Mouse (Mus musculus) large intestine, adult 2 months (tissue): ENCODE data around the gene Sh3gl1. TPM values are rescaled to one million over a fixed set of nuclear protein-coding genes. Genes with fewer than 3 reads are reported as not detected.

Source experiments
- DNase-seq: peaks from one replicate; pipeline ENCODE4 v3.0.0-alpha.2; 2012; ENCODE audit warnings: low read depth, low spot score
- whole genome bisulfite sequencing: fragments of 180-500 bp; shearing (Covaris S2); methylation state at CpG from one replicate; pipeline ENCODE4 v1.1.7; 2018; 5-methylcytosine and 5-hydroxymethylcytosine counted together
- polyA plus RNA-seq: library from polyadenylated mRNA; depleted of rRNA; stranded (reverse); fragments of >200 nt; gene quantifications from 2 replicates; pipeline ENCODE4 v1.2.3, GENCODE M21; 2012

The Sh3gl1 gene
- polyA plus RNA-seq, 1 experiment, result 56.9 TPM

DNA sequence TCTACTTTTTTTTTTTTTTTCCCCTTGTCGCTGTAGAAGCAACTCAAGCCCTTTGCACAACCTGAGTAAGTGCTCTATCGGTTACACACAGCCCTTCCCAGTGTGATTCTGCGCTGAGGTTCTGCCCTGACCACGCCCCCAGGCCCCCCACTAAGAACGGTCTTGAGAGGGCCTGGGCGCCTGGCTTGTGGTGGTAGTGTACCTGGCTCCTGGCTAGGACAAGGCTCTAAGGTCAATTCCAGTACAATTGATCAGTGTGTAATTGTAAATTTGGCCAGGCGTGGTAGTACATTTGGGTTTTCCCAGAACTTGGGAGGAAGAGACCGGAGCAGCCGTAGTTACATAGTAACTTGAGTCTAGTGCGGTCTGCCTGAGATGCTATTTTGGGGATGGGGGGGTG, 29.5 kb downstream of the Sh3gl1 start:
- 46% methylated on average over 10 of the region's 10 CpGs for WGBS
- no peak for DNase-seq

DNA sequence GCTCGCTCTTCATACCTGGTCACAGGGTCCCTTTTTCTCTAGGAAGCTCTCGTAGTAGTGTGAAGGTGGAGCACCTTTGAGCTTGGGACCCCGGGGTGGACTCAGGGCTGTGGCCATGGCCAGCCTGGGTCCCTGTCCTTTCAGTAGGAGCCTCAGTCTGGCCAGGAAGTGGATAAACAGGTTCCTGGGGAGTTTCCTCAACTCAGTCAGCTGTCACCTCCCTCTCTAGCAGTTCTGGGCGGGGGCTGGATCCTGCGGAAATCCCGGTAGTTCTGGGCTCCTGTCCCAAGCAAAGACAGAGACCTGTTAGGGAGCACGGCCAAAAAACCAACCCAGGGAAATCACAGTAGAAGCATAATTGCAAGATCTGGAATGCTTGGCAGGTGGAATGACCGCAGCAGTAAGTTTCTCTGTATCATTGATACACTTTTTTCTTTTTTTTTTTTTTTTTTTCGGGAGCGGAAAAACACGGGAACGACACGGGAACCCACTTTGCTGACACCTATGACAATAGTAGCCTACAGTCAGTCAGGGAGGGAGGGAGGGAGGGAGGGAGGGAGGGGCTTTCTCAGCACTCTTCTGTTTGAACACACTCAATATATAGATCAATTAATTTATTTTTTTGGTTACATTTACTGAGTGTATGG, 30.9 kb downstream of the Sh3gl1 start, which contains the start of the genes Stap2 and Mpnd:
Gene Stap2 (minus strand): TSS at position 170 of the 647 bp plus-strand sequence.
Gene Mpnd (plus strand): TSS at position 297 of the 647 bp plus-strand sequence.
- WGBS, result 19% methylated on average over 13 of the region's 13 CpGs
- DNase-seq, result peak; percentile 84

DNA sequence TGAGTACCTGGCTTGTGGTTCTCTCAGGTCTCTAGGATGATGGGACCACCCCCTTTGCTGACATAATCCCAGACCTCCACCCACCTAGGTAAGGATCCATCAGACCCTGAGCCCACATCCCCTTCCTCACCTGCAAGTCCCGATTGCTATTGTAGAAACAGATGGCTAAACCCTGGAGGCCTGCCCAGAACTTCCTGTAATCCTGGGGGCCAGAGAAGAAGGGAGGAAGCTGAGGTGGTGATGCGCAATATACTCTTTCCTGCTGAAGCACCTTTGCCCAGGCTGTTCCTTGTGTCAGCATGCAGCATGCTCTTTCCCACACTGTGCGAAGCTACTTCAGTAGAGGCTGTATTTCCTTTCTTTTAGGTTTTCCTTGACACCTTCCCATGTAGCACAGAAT, 33.4 kb downstream of the Sh3gl1 start:
- DNase-seq, result no peak
- WGBS, result 81% methylated on average over 3 of the region's 3 CpGs

DNA sequence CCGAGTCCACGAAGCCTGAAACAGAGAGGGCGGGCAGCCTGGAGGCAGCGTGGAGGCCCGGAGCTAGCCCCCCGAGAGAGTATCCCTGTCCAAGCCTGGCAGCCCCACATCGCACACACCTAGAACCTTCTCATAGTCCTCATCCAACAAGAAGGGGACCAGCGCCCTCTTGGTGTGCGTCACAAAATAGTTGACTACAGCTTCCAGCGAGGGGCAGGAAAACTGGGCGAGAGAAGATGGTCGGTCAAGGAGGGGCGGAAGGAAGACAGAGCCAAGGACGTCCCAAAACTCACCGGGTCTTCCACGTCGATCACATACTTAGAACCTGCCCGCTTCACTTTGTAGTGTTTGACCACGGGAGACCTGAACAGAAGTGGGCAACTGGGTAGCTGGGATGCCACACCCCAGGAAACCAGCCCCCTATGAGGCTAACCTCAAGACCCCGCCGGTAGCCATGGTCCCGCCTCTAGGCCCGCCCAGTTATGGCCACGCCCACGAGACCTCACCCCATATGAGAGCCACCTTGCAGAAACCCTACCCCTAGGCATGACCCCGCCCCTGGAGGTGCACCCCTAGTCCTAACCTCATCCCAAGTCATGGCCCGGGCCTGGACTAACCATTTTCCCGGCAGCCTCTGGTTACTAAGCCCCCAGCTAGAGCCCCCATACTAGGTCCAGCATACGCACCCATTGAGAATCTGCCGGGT, 36.5 kb downstream of the Sh3gl1 start:
- 60% methylated on average over 30 of the region's 30 CpGs for WGBS

DNA sequence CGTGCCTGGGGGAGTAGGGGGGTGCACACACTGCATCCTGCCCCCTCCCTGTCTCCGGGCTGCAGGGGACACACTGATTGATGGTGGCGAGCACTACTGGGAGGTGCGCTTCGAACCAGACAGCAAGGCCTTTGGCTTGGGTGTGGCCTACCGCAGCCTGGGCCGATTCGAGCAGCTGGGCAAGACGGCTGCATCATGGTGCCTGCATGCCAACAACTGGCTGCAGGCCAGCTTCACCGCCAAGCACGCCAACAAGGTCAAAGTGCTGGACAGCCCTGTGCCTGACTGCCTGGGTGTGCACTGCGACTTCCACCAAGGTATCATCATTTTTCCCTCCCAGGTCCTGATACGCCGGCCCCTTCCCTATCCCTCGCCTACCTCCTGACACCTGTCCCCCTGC, 40.4 kb downstream of the Sh3gl1 start:
- WGBS, result 40% methylated on average over 15 of the region's 15 CpGs

More for the DNA sequence above, 36.5 kb downstream of the Sh3gl1 start:
- no peak for DNase-seq

DNA sequence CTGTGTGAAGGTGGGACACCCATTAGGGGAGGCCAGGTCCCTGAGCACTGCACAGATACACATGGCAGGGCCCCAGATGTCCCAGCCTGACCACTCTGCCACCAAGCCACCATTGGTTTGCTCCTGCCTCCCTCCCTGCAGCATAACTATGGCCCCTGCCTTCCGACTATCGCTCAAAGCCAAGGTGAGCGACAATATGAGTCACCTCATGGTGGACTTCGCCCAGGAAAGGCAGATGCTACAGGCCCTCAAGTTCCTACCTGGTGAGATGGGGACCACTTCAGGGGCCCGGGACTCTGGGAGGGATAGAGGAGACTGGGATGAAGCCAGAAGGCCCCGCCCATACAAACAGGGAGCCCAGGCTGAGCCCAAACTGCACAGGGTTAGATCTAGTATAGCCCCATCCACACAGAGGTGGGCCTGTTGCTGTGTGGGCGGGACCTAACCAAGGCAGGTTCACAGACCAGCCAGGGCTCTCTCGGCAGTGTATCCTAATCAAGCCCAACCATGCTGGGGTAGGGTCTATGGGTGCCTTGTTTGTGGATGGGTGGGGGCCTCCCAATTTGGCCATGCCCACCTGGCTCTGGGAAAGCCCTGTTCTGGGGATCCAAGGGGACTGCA, 46.0 kb downstream of the Sh3gl1 start:
- DNase-seq, result no peak
- 41% methylated on average over 8 of the region's 8 CpGs for WGBS

More for the DNA sequence above, 40.4 kb downstream of the Sh3gl1 start:
- peak; percentile 78 for DNase-seq

DNA sequence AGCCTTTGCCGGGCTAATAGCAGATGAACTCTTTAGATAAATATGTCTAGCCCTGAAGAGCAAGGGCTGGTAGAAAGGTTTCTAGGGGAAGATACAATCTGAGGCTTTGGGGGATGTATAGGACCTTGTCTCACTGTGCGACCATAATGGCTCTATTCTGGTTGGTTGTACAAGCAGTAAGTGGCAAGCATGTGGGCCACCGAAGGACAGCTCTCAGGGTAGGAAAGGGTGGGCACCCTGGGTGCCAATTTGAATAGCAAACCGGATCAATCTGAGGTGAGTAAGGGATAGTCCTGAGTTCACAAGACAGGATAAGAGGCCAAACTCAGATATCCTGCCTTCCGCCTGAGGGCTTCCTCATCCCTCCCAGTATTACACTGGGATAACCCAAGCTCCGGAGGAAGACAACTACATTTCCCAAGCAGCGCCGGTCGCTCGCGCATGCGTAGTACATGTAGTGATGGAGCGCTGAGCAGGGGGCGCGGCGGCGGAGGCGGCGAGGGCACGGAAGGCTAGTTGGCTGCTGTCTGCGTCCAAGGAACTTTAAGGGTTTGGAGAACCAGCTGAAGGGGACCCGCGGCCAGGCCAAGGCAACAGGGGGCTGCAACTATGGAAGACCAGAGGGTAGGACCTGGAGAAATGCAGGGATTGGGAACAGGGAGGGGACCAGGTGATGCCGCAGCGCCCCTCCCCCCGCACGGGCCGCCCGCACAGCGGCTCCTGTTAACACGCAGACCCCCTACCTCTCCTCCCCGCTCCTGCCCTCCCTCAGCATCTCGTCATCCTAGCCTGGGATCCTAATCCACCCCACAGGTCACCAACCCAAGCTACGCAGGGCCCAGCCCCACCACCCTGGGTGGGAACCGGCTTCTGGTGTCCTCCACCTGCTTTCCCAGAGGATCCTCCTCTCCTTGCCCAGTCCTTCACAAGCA, 50.1 kb downstream of the Sh3gl1 start, which contains the start of gene Fsd1:
Gene Fsd1 (plus strand): TSS at position 480 of the 932 bp plus-strand sequence.
- WGBS, result 10% methylated on average over 35 of the region's 35 CpGs
- no peak for DNase-seq

DNA sequence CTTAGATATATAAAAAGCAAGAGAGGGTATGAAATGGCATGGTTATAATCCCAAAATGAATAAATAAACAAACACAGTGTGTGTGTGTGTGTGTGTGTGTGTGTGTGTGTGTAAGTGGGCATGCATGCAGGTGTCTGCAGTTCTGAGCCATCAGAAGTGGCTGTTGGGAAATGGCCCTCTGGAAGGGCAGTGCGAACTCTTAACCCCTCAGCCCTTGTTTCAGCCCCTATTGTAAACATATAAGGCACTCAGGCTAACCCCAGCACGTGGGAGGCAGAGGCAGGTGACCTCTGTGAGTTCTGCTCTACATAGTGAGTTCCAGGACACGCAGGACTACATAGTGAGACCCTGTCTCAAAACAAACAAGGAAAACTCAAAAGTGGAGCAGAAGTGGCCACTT, 59.1 kb downstream of the Sh3gl1 start:
- no peak for DNase-seq
- 61% methylated on average over 3 of the region's 3 CpGs for WGBS

DNA sequence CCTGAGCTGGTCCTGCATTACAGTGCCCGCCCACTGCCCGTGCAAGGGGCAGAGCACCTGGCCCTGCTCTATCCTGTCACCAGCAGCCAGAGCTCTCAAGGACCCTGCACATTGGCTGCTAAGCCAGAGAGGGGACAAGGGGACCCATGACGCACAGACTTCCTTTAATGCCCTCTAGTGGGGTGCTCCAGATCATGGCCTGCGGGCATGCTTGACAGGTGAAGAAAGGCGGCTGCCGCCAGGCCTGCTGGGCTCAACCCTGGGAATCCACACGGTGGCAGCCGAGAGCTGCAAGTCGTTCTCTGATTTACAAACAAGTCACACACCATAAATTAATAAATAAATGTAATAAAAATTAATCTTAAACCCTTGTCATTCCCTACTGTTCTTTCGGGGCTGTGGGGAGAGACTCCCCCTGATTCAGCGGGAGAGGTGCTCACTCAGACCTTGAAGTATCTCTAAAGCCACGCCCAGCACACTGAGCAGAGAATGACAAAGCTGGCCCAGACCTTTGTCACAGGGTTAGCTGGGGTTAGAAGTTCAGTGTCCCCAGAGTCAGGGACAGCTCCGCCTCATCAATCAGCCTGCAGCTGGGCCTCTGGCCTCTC, 60.1 kb downstream of the Sh3gl1 start:
- DNase-seq, result no peak
- 17% methylated on average over 13 of the region's 13 CpGs for WGBS

DNA sequence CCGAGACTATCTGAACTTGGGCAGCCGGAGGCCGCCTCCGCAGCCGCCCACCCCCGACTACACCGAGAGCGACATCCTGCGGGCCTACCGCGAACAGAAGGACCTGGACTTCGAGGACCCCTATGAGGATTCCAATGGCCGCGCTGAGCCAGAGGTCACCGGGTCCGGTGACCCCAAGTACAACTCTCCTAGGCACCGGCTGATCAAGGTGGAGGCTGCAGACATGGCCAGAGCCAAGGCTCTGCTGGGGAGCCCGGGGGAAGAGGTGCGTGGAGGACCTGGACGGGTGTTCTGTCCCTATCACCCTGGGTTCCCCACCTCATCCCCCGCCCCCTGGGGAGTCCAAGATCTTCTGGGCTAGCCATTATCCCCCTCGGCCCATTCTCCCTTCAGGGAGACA, 65.0 kb downstream of the Sh3gl1 start:
- 47% methylated on average over 22 of the region's 22 CpGs for WGBS

DNA sequence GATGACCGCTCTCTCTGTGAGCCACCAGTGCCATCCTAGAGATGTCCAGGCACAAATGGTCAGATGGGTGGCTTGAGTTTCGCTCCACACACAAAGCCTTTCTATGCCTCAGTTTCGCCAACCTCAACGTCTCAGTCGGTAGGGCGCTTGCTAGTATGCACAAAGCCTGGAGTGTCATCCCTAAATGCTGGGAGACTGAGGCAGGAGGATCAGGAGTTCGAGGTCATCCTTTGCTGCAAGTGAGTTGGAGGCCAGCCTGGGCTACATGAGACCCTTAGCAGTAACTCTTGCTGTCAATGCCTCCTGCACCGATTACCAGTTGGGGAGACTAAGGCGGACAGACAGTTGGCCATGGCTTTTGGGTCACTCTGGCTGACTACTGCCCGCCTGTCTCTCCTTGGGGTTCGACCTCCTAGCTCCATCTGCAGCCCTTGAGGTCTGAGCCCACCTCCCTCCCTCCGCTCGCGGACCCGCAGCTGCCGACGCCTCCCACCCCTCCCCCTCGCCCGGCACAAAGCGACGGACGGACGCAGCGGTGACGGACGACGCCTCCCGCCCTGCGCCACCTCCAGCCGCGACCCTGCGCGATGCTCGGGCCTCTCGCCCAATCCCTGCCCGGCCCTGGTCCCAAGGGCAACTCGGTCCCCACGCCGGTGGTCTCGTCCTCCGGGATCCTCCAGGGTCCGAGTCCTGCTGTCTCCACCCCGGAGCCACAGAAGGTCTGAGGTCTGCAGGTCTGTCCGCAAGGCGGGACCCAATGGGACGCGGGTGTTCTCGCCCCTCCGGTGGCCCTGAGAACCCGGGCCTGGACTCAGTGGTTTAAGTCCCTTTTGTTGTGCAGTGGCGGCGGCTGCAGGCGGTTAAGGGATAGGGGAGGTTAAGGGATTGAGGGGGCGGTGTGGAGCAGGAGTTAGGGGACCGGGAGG, 66.2 kb downstream of the Sh3gl1 start, which contains the start of gene Shd:
Gene Shd (plus strand): TSS at position 502 of the 926 bp plus-strand sequence.
- 11% methylated on average over 55 of the region's 55 CpGs for WGBS
- DNase-seq, result no peak

More for the DNA sequence above, 65.0 kb downstream of the Sh3gl1 start:
- no peak for DNase-seq

DNA sequence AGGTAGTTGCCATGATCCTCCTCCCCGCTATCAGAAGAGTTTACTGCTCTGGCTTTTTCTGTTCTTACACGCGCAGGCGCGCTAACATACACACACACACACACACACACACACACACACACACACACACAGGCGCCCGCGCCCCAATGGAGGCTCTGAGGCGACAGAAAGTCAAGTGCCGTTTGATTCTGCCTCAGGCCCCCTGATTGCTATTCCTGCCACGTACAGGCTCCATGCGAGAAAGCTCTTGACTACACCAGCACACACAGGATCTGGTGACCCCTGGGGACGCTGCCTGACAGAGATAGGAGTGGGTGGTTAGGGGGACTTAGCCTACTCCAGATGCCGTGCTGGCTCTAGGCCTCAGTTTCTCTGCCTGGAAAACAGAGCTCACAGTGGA, 66.9 kb downstream of the Sh3gl1 start:
- 41% methylated on average over 14 of the region's 14 CpGs for WGBS
- no peak for DNase-seq

DNA sequence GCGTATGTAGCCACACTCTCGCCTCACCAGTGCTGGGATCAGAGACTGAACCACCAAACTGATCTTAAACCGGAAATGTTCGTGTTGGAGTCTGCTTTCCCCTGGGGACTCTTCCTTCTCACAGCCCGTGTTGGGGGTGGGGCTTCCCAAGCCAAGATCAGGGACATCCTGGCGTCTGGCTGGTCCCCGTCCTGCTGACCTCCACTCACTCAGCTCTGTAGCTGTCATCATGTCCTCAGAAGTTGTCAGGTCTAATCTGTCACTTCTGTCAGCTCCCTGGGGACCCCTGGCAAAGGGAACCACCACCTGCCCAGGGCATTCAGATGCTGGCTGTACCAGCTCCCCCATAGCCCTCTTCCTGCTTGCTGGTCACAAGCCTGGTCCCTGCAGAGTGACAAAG, 68.2 kb downstream of the Sh3gl1 start:
- WGBS, result 78% methylated on average over 7 of the region's 7 CpGs
- no peak for DNase-seq

DNA sequence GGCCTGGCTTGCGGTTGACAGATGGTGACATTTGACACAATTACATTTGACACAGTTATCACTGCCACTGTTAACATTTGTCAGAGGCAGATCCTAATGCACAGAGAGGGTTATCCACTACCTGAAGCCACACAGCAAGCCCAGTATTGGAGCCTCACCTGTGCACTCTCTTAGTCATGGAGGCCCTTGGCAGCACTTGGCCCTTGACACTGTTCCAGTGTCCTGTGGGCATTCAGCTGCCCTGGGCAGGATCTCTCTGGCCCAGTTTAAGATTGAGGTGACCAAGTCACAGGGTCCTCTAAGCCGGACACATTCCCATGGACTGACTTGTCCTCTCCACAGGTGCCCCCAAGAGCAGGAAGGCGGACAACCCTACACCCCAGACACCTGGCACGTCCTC, 69.2 kb downstream of the Sh3gl1 start:
- over 99% methylated on average over 4 of the region's 4 CpGs for WGBS
- DNase-seq, result no peak
